Mouse (Mus musculus) thymus, postnatal 10 days (tissue): ENCODE results near the gene Ldlrap1.
A peak's percentile ranks its signal among the peaks of the same experiment; 100 is the strongest.
"Not testable (repeated sequence)": the region's sequence is repeated elsewhere in the genome, so short reads cannot be mapped to it uniquely, and the experiment has no call there.

Experiments
- DNase-seq, 2 experiments: peaks; one replicate each; pipeline ENCODE4 v3.0.0; 2021; ENCODE audit warnings: low spot score in 2 of 2

The Ldlrap1 gene

GRCm38 (mm10) chr4:134767426-134768225 lies at the start of gene Ldlrap1:
Gene Ldlrap1, minus strand, starts transcription at chr4:134768024.
- peak; percentile 48 to 74 for DNase-seq

GRCm38 (mm10) chr4:134814229-134814571 lies 46.4 kb upstream of the Ldlrap1 start:
- DNase-seq, result no peak

- DNase-seq, result no peak
These were observed 45.8 kb upstream of the Ldlrap1 start for GRCm38 (mm10) chr4:134813406-134814228.

GRCm38 (mm10) chr4:134804765-134805164 lies 36.9 kb upstream of the Ldlrap1 start:
- no peak for DNase-seq

GRCm38 (mm10) chr4:134802765-134803164 lies 34.9 kb upstream of the Ldlrap1 start:
- DNase-seq, result no peak

- DNase-seq, result no peak
These were observed 34.3 kb upstream of the Ldlrap1 start for GRCm38 (mm10) chr4:134802155-134802554.

- DNase-seq, result no peak
These were observed 32.9 kb upstream of the Ldlrap1 start for GRCm38 (mm10) chr4:134800693-134801092.

GRCm38 (mm10) chr4:134800098-134800497 lies 32.3 kb upstream of the Ldlrap1 start:
- DNase-seq, result no peak

GRCm38 (mm10) chr4:134799272-134799671 lies 31.4 kb upstream of the Ldlrap1 start:
- peak in 1 of 2 experiments; percentile 66 for DNase-seq

GRCm38 (mm10) chr4:134798861-134799260 lies 31.0 kb upstream of the Ldlrap1 start:
- DNase-seq, result no peak

- DNase-seq, result no peak
These were observed 29.8 kb upstream of the Ldlrap1 start for GRCm38 (mm10) chr4:134797621-134798020.

GRCm38 (mm10) chr4:134796581-134797361 lies 28.9 kb upstream of the Ldlrap1 start:
- peak in 1 of 2 experiments; percentile 37 for DNase-seq

GRCm38 (mm10) chr4:134795819-134796485 lies 28.1 kb upstream of the Ldlrap1 start:
- DNase-seq, result no peak

GRCm38 (mm10) chr4:134794959-134795358 lies 27.1 kb upstream of the Ldlrap1 start:
- DNase-seq, result not testable (repeated sequence)

- peak in 1 of 2 experiments; percentile 59 for DNase-seq
These were observed 25.6 kb upstream of the Ldlrap1 start for GRCm38 (mm10) chr4:134793213-134793956.

GRCm38 (mm10) chr4:134791731-134792130 lies 23.9 kb upstream of the Ldlrap1 start:
- no peak for DNase-seq

- DNase-seq, result peak; percentile 72 to 73
These were observed 19.1 kb upstream of the Ldlrap1 start for GRCm38 (mm10) chr4:134786946-134787345.

GRCm38 (mm10) chr4:134784701-134785100 lies 16.9 kb upstream of the Ldlrap1 start:
- DNase-seq, result peak in 1 of 2 experiments; percentile 45

GRCm38 (mm10) chr4:134779136-134779934 lies 11.5 kb upstream of the Ldlrap1 start:
- DNase-seq, result no peak

GRCm38 (mm10) chr4:134776246-134776645 lies 8.4 kb upstream of the Ldlrap1 start:
- no peak for DNase-seq
